Mouse (Mus musculus): ENCODE measurements around the gene Rptor.

The Rptor gene

DNA sequence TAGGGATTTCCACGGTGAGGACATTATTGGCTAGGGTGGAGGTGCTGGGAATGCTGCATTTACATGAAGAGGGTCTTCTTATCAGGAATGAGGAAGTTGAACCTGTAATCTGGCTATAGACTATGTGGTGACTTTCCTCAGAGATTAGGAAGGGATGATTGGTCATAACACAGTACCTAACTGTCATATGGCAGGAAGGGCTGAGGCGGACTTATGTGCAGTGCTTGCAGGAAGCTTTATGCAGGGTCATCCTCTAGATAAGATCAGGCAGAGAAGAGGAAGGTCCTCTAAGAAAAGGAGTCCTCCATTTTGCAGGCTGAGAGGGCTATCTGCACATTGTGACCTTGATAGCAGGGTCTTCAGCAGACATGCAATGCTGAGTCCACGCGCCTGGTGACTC, 180.9 kb downstream of the Rptor start:
- no peak for DNase-seq (ENCODE audit: low read depth, low spot score)

DNA sequence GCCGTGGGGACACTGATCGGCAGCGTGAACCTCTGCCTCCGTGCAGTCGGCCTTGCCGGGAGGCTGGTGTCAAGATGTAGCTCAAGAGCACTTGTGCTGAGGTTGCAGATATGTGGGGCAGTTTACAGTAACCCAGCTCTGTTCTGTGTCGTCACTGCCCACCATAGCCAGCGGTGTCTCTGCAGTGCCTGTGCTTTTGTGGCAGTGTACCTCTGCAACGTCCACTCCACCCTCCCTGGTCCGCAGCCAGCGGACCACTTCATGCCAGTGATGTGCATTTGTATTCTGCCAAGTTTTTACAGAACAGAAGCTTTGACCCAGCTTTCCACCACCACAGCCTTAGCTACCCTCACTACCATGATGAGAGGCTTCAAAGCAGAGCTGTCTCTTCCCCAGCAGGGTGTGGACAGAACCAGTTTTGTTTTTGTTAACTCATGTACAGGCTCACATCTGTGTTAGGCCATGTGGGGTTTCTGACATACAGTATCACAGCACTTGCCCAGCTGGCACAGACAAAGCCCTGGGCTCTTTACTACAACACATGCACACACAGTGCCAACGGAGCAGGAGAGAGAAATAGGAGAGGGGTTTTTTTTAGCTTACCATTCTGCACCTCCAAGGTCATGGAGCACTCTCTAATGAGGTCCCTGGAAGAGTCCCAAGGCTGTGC, 182.1 kb downstream of the Rptor start:
- no peak for DNase-seq (ENCODE audit: low read depth, low spot score)

DNA sequence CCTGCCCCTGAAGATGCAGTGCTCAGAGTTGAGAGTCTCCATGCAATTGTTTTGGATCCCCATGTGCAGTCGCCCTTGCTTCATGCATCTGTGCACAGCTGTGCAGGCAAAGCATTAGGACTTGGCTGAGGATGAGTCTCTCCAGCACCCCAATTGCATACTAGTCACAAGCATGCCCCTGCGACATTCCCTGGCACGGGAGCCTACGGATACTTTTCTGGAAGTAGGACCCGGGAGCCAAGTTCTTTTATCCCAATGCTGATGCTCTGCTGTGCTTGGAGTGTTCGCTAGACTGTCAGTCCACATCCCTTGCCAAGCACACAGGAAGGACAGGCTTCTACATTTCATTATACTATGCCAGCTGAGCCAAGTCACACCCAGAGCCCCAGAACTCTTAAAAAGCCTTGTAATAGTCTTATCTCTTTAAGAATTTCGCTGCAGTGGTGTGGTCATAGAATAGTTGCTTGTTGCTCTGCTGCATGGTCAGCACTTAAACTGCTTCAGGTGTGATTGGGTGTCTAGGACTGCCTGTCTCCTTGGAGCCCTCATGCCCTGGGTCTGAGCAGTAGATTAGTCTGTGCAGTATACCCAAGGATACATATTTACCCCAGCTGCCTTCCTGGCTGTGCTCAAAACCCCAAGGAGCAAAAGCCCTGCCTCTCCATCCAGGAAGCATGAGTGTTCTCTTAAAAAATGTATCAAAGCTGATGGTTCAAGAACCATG, 183.1 kb downstream of the Rptor start:
- DNase-seq (ENCODE audit: low read depth, low spot score) = no peak

DNA sequence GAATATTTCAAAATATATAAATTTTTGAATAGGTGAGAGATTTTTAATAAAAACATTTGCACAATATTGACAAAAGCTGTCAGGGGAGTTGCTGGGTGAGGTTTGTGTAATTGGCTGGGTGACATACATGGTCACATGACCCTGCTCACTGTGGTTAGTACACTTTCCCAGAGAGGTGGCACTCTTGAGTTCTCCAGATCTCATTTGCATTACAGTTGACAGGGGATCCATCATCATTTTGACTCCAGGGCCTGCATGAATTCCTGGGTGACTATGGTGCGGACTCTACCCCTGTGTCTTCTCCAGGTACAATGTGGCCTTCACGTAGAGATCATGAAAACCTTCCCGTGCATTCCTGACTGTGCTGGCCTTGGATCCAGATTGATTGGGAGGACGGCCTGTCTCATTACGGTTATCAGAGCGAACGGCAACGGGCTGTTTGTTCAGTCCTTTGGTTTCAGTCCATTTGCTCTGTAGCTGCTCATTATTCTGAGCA, 183.7 kb downstream of the Rptor start:
- no peak for DNase-seq (ENCODE audit: low read depth, low spot score)

DNA sequence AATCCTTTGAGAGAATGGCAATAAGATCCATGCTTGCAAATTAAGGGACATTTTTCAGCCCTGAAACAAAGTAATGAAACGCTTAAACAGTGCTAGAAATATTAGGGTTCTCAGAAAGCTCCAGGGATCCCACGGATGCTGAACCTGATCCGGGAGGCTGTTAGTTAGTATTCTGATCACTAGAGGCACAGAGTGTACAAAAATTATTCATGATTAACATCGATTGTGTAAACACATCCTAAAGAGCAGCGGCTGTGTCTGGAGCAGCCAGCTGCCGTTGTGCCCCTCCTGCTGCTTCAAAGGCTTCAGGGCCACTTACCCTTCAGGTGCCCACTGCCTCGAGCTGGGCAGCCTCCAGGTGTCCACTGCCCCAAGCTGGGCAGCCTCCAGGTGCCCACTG, 185.8 kb downstream of the Rptor start:
- DNase-seq (ENCODE audit: low read depth, low spot score) = no peak

DNA sequence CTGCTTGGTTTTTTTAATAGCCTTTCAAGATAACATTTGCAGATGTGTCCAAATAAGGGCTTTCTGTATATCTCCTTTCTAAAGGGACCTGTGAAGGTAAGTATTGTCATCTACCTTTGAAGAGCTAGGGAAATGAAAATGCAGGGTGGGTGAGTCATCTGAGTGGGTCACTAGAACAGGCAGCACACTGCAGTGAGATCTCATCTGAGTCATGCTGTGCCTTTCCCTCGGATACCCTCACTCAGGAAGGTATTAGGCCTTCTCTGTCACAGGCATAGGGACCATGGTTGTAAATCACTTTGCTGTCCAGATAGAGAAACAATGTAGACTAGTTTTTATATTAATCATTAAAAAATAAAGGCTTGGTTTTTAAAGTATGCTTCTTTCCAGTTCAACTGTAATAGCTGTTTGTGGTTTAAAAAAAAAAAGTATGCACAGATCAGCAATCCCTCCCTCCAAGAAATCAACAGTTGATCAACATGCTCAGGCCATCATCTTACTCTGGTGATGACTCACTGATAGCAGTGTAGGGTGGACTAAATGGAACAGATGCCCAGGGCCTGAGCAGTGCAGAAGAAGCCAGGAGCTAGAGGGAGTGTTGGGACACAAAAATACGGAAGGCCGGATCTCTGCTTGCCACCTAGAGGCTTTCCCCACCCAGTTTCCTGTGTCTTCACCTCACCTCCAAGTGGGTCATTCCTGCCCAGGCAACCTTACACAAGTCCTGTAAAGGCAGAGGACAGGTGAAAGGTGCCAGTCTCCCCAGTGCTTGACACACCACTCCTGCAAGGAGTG, 186.4 kb downstream of the Rptor start:
- no peak for DNase-seq (ENCODE audit: low read depth, low spot score)

DNA sequence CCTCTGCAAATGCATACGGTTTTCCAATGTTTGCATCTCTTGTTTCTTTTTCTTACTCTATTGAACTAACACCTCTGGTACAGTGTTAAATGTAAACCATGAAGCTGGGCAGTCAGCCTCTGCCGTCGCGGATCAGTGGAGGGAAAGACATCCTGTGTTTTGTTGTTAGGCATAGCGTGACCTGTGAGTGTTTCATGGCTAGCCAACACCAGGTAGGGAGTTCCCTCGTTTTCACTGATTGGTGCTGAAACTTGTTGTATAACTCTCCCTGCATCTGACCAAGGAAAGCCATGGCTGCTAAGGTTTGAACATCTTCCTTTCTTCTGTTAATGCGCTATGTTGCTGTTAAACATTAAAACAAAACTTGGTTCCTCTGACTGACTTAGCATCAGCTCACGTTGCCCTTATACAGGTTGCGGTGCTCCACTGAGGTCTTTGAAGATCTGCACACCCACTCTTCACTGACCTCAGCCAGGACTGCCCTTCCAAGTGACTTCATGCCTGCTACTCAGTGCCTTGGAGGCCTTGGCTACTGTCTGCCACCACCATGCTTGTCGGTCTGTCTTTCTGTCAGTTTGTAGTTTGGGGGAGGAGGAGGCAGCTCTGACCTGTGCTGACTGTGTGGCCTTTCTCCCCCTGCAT, 189.3 kb downstream of the Rptor start:
- DNase-seq (ENCODE audit: low read depth, low spot score) = no peak

DNA sequence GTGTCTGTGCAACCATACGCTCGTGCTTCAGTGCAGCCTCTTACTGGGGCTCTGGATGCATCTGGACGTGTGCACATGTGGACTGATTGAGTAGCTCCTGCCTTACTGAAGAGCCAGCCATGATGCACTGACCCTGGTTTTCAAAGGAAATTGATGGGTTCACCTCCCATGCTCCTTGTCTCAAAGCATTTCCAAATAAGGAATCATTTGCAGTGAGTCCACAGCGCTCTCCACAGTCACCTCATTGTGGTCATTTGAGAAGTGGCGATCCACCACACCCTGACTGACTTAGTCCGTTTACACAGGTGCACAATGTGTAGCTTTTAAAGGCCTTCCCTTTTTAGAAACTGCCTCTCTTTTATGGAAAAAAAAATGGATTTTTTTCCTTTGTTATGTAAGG, 190.7 kb downstream of the Rptor start:
- DNase-seq (ENCODE audit: low read depth, low spot score) = no peak

DNA sequence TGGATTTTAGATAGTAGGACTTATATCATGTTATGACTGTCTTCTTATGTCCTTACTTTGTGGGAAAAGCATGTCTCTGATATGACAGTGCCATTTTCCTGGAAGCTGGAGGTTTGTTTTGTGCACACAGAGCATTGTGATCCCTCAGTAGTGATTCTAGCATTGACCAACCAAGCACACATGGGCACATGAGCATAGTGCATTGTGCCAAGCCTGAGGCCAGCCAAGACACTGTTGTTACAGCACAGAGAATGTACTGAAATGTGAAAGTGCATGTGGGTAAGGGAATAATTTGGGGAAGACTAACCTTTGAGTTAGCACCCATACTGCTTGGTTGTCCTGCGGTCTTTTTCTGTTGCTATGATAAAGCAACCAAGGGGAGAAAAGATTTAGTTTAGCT, 191.3 kb downstream of the Rptor start:
- no peak for DNase-seq (ENCODE audit: low read depth, low spot score)

DNA sequence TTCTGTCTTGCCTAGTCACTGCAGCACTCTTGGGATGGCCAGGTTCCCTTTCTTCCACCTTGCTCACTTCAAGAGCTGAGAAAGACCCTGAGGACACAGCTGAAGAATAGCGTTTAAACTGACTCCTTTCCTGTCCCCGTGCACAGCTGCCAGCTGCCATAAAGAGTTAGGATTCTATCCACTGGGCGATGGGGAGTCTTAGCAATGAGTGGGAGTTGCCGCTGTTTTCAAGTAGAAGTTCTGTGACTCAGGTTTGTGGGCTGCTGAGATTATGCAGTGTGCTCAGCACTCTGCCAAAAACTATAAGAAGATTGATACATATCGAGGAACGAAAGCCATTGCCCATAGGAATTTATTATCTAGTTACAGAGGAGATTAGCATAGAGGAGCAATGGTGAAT, 192.0 kb downstream of the Rptor start:
- DNase-seq (ENCODE audit: low read depth, low spot score) = no peak

DNA sequence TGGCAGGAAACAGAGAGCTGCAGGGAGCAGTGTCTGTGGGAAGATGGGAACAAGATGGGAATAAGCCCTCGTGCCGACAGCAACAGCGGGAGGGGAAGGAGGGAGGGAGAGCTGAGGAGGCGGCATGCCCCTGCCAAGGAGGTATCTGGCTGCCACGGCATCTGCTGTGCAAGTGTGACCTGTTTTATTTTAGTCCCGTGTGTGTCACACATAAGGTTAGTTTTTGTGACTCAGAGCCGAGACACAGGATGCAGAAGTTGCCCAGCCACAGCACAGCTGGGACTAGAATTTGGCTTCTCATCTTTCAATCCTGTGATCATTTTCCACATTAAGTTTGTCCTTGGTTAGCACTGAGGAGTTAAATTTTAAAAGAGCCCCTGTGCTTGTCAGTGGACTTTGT, 193.7 kb downstream of the Rptor start:
- DNase-seq (ENCODE audit: low read depth, low spot score) = no peak

DNA sequence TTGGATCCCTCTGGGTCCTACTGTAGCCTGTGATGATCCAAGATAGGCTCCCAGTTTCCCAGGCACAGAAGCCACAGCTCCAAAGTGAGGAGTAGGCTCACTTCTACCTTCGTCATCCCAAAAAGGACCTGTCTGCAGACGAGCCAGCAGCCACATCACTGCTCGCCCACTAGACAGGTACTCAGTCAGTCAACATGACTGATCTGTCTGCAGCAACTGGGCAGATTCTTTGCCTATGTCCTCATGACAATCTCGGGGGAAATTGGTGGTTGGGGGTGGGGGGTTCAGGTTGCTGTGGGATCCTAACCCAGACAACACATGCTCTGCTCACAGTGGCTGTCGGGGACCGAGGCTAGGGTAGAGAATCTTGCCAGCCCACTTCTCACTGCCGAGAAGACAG, 194.1 kb downstream of the Rptor start:
- no peak for DNase-seq (ENCODE audit: low read depth, low spot score)

DNA sequence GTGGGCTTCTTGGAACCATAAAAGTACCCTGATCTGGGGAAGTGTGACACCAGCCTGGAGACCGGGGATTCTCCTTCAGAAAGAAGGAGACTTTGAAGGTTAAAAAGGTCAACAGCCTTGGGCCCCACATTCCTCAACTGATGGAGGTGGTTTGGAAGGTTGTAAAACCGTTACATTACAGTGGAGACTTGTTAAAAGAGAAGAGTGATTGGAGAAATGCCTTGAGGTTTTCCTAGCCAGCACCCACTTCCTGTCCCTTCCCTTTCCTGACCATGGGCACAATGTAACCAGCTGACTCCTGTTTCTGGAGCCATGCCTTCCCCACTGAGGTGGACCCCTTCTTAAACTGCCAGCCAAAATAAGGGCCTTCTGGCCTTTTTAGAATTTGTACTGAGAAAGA, 196.8 kb downstream of the Rptor start:
- DNase-seq (ENCODE audit: low read depth, low spot score) = no peak

DNA sequence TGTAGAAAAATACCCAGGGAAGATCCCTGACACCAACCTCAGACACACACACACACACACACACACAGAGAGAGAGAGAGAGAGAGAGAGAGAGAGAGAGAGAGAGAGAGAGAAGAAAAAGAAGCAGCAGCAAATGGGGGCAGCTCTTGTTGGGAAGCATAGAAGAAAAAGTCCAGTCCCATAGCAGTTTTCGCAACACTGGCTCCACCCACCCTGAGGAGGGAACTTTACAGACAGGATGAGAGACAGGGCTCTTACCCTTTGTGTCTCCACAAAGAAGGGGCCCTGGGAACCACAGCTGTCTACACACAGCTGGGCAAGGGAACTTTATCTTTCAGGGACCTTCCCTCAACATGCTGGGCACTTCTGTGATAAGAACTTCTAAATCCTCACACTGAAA, 199.2 kb downstream of the Rptor start:
- no peak for DNase-seq (ENCODE audit: low read depth, low spot score)

DNA sequence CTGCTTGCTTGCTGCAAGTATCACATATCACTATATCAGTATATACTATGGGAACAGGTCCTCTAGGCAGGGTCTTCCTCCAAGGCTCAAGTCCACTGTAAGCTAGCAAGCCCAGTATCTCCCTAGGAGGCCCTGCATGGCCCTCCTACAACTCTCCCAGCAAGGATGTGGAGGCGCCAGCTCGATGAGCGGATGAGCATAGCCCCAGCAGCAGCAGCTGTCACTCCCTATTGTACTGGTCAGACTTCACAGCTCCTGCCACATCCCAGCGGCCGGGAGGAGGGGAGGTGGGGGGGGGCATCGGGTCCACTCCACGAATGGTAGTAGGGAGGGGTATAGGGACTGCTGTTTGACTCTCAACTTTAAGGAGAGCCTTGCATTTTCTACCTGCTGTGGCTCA, 200.2 kb downstream of the Rptor start:
- no peak for DNase-seq (ENCODE audit: low read depth, low spot score)

DNA sequence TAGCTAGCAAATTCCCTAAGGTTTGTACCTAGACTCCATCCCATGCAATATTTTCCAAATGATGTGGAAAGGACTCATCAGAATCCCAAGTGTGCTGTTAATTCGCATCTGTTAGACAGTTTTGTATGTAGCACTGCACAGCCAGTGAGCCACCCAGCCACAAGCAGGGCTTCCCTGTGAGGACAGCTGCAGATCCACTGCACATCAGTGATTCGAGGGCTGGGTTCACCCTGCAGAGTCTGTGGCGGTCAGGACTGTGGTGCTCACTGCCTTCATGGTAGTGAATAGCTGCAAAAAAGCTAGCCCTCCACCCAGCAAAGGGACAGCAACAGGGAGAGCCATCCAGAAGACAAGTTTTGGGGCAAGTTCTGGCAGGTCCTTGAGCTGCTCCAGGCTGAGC, 201.7 kb downstream of the Rptor start:
- DNase-seq (ENCODE audit: low read depth, low spot score) = no peak

DNA sequence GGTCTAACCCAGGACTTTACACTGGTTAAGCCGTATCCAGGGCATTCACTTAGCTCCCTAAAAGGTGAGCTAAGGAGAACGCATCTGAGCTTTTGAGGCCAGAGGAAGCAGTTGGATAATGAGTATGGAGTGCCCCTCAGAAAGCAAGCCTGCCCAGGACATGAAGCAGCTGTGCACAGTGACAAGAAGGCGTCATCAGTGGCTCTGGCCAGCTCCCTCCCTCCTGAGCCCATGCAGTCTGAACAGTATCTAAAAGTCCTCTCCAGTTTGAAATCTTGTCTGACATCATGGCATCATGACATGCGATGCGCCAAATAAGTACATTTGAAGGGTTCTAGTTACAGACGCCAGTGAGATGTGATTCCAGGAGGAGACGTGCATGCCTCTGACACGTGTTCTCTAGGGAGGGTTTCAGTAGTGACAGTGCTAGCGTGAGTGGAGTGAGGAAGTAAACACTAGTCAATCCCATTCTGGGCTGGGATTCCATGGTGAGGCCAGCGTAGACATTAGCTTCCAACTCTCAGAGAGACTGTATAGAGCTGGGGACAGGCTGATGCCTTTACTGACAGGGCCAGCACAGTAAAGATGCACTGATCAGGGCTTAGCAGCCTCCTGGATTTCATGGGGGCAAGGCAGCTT, 202.5 kb downstream of the Rptor start:
- no peak for DNase-seq (ENCODE audit: low read depth, low spot score)

DNA sequence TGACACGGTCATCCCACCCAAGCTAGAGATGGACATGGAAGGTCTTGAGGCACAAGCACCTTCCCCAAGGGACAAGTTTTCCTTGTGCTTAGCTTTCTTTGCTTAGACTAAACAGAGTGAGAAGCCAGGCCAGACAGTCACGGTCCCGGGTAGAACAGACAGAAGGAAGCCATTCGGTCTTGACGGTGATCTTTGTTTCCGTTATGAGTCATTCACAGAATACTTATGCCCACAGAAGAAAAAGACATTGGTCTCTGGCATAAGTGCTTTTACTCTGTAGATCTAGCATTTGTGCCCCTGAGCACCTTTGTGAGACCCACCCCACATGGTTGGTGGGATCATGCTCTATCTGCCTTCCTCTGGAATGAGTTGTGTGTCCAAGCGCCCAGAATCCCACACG, 203.8 kb downstream of the Rptor start:
- no peak for DNase-seq (ENCODE audit: low read depth, low spot score)

DNA sequence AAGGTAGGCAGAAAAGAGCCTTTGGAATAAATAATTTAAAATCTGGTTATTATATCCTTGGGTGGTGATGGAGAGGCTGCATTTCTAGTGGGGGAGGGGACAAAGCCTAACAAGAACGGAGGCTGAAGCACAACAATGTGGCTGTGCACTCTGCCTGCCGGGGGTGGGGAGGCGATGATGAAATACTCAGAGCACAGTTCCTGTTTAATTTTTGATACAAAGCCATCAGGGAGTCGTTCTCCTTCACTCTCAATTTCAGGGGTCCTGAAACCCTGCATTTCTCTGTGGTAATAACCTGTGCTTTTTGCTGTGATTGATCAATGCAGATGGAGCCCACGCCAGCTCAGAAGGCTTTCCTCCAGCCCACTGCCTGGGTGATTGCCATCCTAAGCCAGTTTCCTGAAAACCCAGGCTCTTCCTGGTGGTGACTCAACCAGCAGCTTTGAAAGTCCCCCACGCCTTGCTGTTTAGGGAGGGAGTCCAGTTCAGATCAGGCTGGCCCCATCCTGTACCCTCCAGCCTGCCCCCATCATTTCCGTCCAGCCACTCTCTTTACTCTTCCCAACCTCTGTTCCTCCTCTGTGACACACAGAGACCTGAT, 204.8 kb downstream of the Rptor start:
- no peak for DNase-seq (ENCODE audit: low read depth, low spot score)

DNA sequence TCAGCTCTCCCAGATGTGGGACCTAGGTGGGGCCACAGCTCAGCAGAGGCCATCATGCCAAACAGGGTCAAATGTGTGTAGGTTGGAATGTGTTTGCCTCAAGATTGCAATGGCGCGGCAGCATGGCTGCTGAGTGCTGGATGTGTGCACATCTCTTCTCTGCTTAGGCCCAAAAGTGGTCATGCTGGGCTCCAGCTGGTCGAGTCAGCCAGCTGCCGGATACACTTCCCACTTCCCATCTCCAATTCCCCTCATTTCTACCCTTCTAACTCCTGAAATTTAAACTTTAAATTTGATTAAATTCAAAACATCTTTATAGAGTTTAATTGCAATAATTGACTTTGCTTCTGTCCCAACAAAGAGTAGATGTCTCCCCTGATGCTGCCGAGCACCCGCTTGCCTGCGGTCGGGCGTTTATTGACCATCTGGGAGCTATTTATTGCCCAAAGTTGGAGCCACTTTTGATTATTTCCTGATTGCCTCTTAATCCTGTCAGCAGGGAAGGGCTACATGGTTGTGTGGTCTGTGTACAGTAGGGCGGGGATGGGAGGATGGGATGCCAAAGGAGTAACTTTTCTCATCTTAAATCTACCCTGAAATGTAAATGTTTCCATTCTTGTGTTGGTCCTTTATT, 206.1 kb downstream of the Rptor start:
- DNase-seq (ENCODE audit: low read depth, low spot score) = no peak

DNA sequence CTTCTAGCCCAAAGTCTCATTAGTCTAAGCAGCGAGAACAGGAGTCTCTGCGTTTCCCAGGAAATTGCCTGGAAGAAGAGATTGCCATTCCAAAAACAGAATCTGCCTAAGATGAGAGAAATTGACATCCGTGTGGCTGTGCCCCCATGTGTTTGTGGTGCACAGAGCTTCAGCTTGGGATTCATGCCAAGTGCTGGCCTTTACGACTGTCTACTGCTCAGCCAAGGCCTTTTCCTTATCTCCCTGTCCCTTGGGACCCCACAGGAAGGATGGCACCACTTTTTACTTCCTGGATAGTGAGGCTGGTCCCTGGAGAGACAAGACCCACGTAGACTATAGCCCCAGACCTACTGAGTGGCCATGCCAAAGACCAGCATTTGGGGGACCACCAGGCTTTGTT, 206.6 kb downstream of the Rptor start:
- DNase-seq (ENCODE audit: low read depth, low spot score) = no peak
